Comparison of ENCODE assay signal across 7 mouse cellular contexts in genomic region chr10:20725384-20725983, GRCm38 (mm10). TPM values are rescaled to one million over a fixed set of nuclear protein-coding genes. Genes with fewer than 3 reads are reported as not detected.
DNase-seq lines count a peak whose midpoint lies in the region; ATAC-seq and TF ChIP-seq lines count a peak whose summit lies in the region.

No protein-coding gene starts in this region.

- no peak for TF ChIP-seq CTCF in lung, postnatal 0 days (IDR thresholded peaks at IDR 0.05)

- no peak for ATAC-seq in lung, postnatal 0 days
- peak; percentile 20; the same call in 1 of the 2 replicates for ATAC-seq in forebrain, embryonic 15.5 days (replicated peaks)
- peak; percentile 60 for ATAC-seq in limb, embryonic 12.5 days (ENCODE audit: insufficient number of reproducible peaks, insufficient read depth, low FRiP score, low TSS enrichment, low read depth)
- ATAC-seq in stomach, embryonic 14.5 days (ENCODE audit: insufficient number of reproducible peaks, insufficient read depth, low FRiP score, low read depth), result no peak

- H3K36me3 ChIP-seq in lung, postnatal 0 days (ENCODE audit: insufficient read depth, low read length), result no peaks in the 10 kb centered on the region
- H3K36me3 ChIP-seq in forebrain, embryonic 15.5 days, result no peaks in the 10 kb centered on the region
- no peaks in the 10 kb centered on the region for H3K36me3 ChIP-seq in limb, embryonic 12.5 days
- H3K36me3 ChIP-seq in stomach, embryonic 14.5 days (ENCODE audit: control insufficient read depth, insufficient read depth, low read length), result no peaks in the 10 kb centered on the region

- no peak for TF ChIP-seq EP300 in lung, postnatal 0 days (IDR thresholded peaks at IDR 0.05)

- no peaks in the 10 kb centered on the region for H3K27me3 ChIP-seq in lung, postnatal 0 days (replicated peaks; ENCODE audit: insufficient read depth, low read length)
- H3K27me3 ChIP-seq in forebrain, embryonic 15.5 days, result no peaks in the 10 kb centered on the region
- H3K27me3 ChIP-seq in limb, embryonic 12.5 days, result no peaks in the 10 kb centered on the region
- no peaks in the 10 kb centered on the region for H3K27me3 ChIP-seq in stomach, embryonic 14.5 days (ENCODE audit: control insufficient read depth, insufficient read depth, low read length)

- no peak overlapping the region for H3K4me3 ChIP-seq in lung, postnatal 0 days (ENCODE audit: low read depth, low read length)
- peak overlapping the region; percentile 33 for H3K4me3 ChIP-seq in forebrain, embryonic 15.5 days
- peak overlapping the region; percentile 35 for H3K4me3 ChIP-seq in limb, embryonic 12.5 days (replicated peaks)
- peak overlapping the region; percentile 26; the same call in 1 of the 2 replicates for H3K4me3 ChIP-seq in stomach, embryonic 14.5 days (ENCODE audit: low read depth, low read length)

- no peaks in the 10 kb centered on the region for H3K9me3 ChIP-seq in lung, postnatal 0 days (ENCODE audit: low read length)
- no peaks in the 10 kb centered on the region for H3K9me3 ChIP-seq in forebrain, embryonic 15.5 days
- H3K9me3 ChIP-seq in limb, embryonic 12.5 days, result no peaks in the 10 kb centered on the region
- H3K9me3 ChIP-seq in stomach, embryonic 14.5 days (ENCODE audit: control insufficient read depth, low read depth, low read length), result no peaks in the 10 kb centered on the region

- 58% methylated on average over 8 of the region's 8 CpGs for WGBS in lung, postnatal 0 days
- 42% methylated on average over 8 of the region's 8 CpGs for WGBS in forebrain, embryonic 15.5 days
- WGBS in limb, embryonic 12.5 days, result 36% methylated on average over 8 of the region's 8 CpGs
- 53% methylated on average over 8 of the region's 8 CpGs for WGBS in stomach, embryonic 14.5 days

- no peaks in the 10 kb centered on the region; the same call in 1 of the 2 replicates for H3K4me1 ChIP-seq in lung, postnatal 0 days (ENCODE audit: insufficient read depth, low read depth, low read length)
- H3K4me1 ChIP-seq in forebrain, embryonic 15.5 days, result peaks cover 33% of the 10 kb centered on the region
- H3K4me1 ChIP-seq in limb, embryonic 12.5 days (replicated peaks), result peaks cover 31% of the 10 kb centered on the region
- H3K4me1 ChIP-seq in stomach, embryonic 14.5 days (ENCODE audit: control insufficient read depth, insufficient read depth, low read length), result 0 out of 2 replicates have a peak, but pooled peaks cover 3% of the 10 kb centered on the region

- DNase-seq in lung, postnatal 0 days (ENCODE audit: low spot score), result no peak
- no peak for DNase-seq in lung, postnatal 14 days
- no peak for DNase-seq in cerebellum, adult 11 months
- DNase-seq in ovary, postnatal 36 days (ENCODE audit: low spot score), result no peak

- H3K4me2 ChIP-seq in lung, postnatal 0 days (replicated peaks; ENCODE audit: low read depth, low read length), result peak overlapping the region; percentile 60; the same call in 1 of the 2 replicates
- peak overlapping the region; percentile 49 for H3K4me2 ChIP-seq in forebrain, embryonic 15.5 days (replicated peaks)
- H3K4me2 ChIP-seq in limb, embryonic 12.5 days, result peak overlapping the region; percentile 56
- H3K4me2 ChIP-seq in stomach, embryonic 14.5 days (replicated peaks; ENCODE audit: low read depth, low read length), result peak overlapping the region; percentile 45

- H3K9ac ChIP-seq in lung, postnatal 0 days (replicated peaks; ENCODE audit: low read depth), result no peak overlapping the region
- H3K9ac ChIP-seq in forebrain, embryonic 15.5 days (replicated peaks), result no peak overlapping the region
- H3K9ac ChIP-seq in limb, embryonic 12.5 days (replicated peaks), result no peak overlapping the region
- no peak overlapping the region for H3K9ac ChIP-seq in stomach, embryonic 14.5 days (replicated peaks; ENCODE audit: low read depth, low read length)

- H3K27ac ChIP-seq in lung, postnatal 0 days (ENCODE audit: low read length), result no peak overlapping the region
- H3K27ac ChIP-seq in forebrain, embryonic 15.5 days (replicated peaks), result no peak overlapping the region
- H3K27ac ChIP-seq in limb, embryonic 12.5 days, result peak overlapping the region; percentile 76; the same call in 1 of the 2 replicates
- no peak overlapping the region for H3K27ac ChIP-seq in stomach, embryonic 14.5 days (ENCODE audit: low read length)

RNA-seq across cellular contexts. Expression of gene Pde7b, which starts 0.6 kb away (rescaled TPM):
- 5.0 and 5.2 TPM in 2 replicates for polyA plus RNA-seq in lung, postnatal 0 days (2015; fragmentation: Nextera tagmentation; extraction: Ambion mirVana)
- 3.7 and 4.5 TPM in 2 replicates for polyA plus RNA-seq in forebrain, embryonic 15.5 days (2015; fragmentation: Nextera tagmentation; extraction: Ambion mirVana)
- polyA plus RNA-seq in limb, embryonic 12.5 days (2016; fragmentation: Nextera tagmentation; extraction: Ambion mirVana), result 7.1 and 7.6 TPM in 2 replicates
- polyA plus RNA-seq in stomach, embryonic 14.5 days (2014; fragmentation: Nextera tagmentation; extraction: Ambion mirVana), result 6.5 and 6.6 TPM in 2 replicates

Comparison
In these comparisons a context has a peak if more than half of its experiments do, and no peak if none do; other contexts are left out.
1. ATAC-seq: peak in forebrain, embryonic 15.5 days (single experiment) and limb, embryonic 12.5 days (single experiment); none in lung, postnatal 0 days (single experiment) and stomach, embryonic 14.5 days (single experiment).
2. Peak in every context shown above with its lines, with median percentiles within 50 percentile points of each other: H3K4me2 ChIP-seq.